Mouse (Mus musculus) liver, embryonic 15.5 days (tissue): Measurements from ENCODE around the gene Cactin. TPM values are rescaled to one million over a fixed set of nuclear protein-coding genes. Genes with fewer than 3 reads are reported as not detected.

Experiments used
- ATAC-seq: fragments of 200-750 bp; cut with Nextera tagmentation; 2 replicates; pipeline ENCODE4 v1.8.0; 2017; ENCODE audit warnings: moderate number of reproducible peaks, mild to moderate bottlenecking, moderate library complexity; ENCODE audit not compliant: insufficient read depth
- H3K27ac ChIP-seq: fragments of 300-500 bp; sonication (generic); replicated peaks from 2 replicates; pipeline ENCODE4 v1.5.1; 2015; ENCODE audit warnings: mild to moderate bottlenecking, inconsistent platforms
- H3K27me3 ChIP-seq: fragments of 300-500 bp; sonication (generic); 2 replicates; pipeline ENCODE4 v1.6.1; 2015; ENCODE audit warnings: mild to moderate bottlenecking, inconsistent platforms
- H3K36me3 ChIP-seq: fragments of 300-500 bp; sonication (generic); replicated peaks from 2 replicates; pipeline ENCODE4 v1.6.1; 2015; ENCODE audit warnings: moderate library complexity, mild to moderate bottlenecking, inconsistent platforms
- H3K4me1 ChIP-seq: fragments of 300-500 bp; sonication (generic); replicated peaks from 2 replicates; pipeline ENCODE4 v1.6.1; 2015; ENCODE audit warnings: inconsistent platforms
- H3K4me2 ChIP-seq: fragments of 300-500 bp; sonication (generic); 2 replicates; pipeline ENCODE4 v1.6.1; 2015; ENCODE audit warnings: moderate library complexity, mild to moderate bottlenecking, inconsistent platforms
- H3K4me3 ChIP-seq: fragments of 300-500 bp; sonication (generic); replicated peaks from 2 replicates; pipeline ENCODE4 v1.5.1; 2015; ENCODE audit warnings: mild to moderate bottlenecking, inconsistent platforms
- H3K9ac ChIP-seq: fragments of 300-500 bp; sonication (generic); 2 replicates; pipeline ENCODE4 v1.6.1; 2015; ENCODE audit warnings: moderate library complexity, mild to moderate bottlenecking, inconsistent platforms
- H3K9me3 ChIP-seq: fragments of 300-500 bp; sonication (generic); replicated peaks from 2 replicates; pipeline ENCODE4 v1.6.1; 2016; ENCODE audit warnings: inconsistent platforms
- WGBS: fragments of 180-500 bp; shearing (Covaris S2); methylation state at CpG from one replicate; pipeline ENCODE4 v1.1.7; 2015; ENCODE audit warnings: mixed read lengths; ENCODE audit not compliant: insufficient replicate concordance; 5-methylcytosine and 5-hydroxymethylcytosine counted together
- microRNA-seq: library from miRNA; unstranded; fragments of <30 nt; microRNA quantifications from one replicate; pipeline ENCODE4, GENCODE M21; 2016
- polyA plus RNA-seq: library from polyadenylated mRNA; unstranded; fragments of >200 nt; fragmentation: Nextera tagmentation; extraction: Ambion mirVana; gene quantifications from 2 replicates; pipeline ENCODE4 v1.2.1, GENCODE M21; 2015

The Cactin gene
- polyA plus RNA-seq, 1 experiment from 2014 or later = 24.3 TPM

GRCm38 (mm10) chr10:81366477-81367206 is 45.7 kb downstream of the Cactin start:
- Histone ChIP-seq H3K4me2 (no peak overlapping the region), H3K4me1 (peaks cover 69% of the 10 kb centered on the region), H3K9ac (no peak overlapping the region), H3K4me3 (no peak overlapping the region), H3K36me3 (peaks cover 89% of the 10 kb centered on the region), H3K27ac (peak overlapping the region; percentile 96), H3K27me3 (no peaks in the 10 kb centered on the region), H3K9me3 (no peaks in the 10 kb centered on the region)
- no peak for ATAC-seq
- WGBS = 61% methylated on average over 6 of the region's 6 CpGs

GRCm38 (mm10) chr10:81367207-81367495 is 46.2 kb downstream of the Cactin start:
- no peak overlapping the region for H3K4me3 ChIP-seq
- no peak for ATAC-seq
- H3K27ac ChIP-seq = peak overlapping the region; percentile 96
- H3K9me3 ChIP-seq = no peaks in the 10 kb centered on the region
- 88% methylated on average over 6 of the region's 6 CpGs for WGBS
- H3K9ac ChIP-seq = no peak overlapping the region
- H3K4me1 ChIP-seq = peaks cover 69% of the 10 kb centered on the region
- peaks cover 89% of the 10 kb centered on the region for H3K36me3 ChIP-seq
- no peak overlapping the region for H3K4me2 ChIP-seq
- no peaks in the 10 kb centered on the region for H3K27me3 ChIP-seq

- 89% methylated on average over 10 of the region's 10 CpGs for WGBS
- peak overlapping the region; percentile 88 for H3K27ac ChIP-seq
- H3K9me3 ChIP-seq = no peaks in the 10 kb centered on the region
- H3K4me3 ChIP-seq = peak overlapping the region; percentile 76
- no peaks in the 10 kb centered on the region for H3K27me3 ChIP-seq
- H3K36me3 ChIP-seq = peaks cover 61% of the 10 kb centered on the region
- peak overlapping the region; percentile 74 for H3K4me2 ChIP-seq
- H3K4me1 ChIP-seq = peaks cover 62% of the 10 kb centered on the region
- H3K9ac ChIP-seq = peak overlapping the region; percentile 96; the same call in 1 of the 2 replicates
- ATAC-seq = no peak
These were observed 54.4 kb downstream of the Cactin start for GRCm38 (mm10) chr10:81375322-81375721.

Small RNA genes within 50 kb of the gene (microRNA-seq; reads per million reads assigned to microRNA genes)
- gene Mir3057 = 5.1 reads per million, percentile 17 among the genes with 10 or more reads in this experiment

Other genes starting within 250 kb of the Cactin start
- 32.9 and 36.3 TPM in 2 replicates for gene Creb3l3, start 222.2 kb upstream of the Cactin start, polyA plus RNA-seq
- 111 and 117 TPM in 2 replicates for gene Map2k2, start 215.2 kb upstream of the Cactin start, polyA plus RNA-seq
- gene Zbtb7a, start 185.9 kb upstream of the Cactin start, polyA plus RNA-seq = 47.6 and 56.9 TPM in 2 replicates
- 26.0 and 32.6 TPM in 2 replicates for gene Pias4, start 153.2 kb upstream of the Cactin start, polyA plus RNA-seq
- 270 and 306 TPM in 2 replicates for gene Eef2, start 144.5 kb upstream of the Cactin start, polyA plus RNA-seq
- gene Dapk3, start 138.1 kb upstream of the Cactin start, polyA plus RNA-seq = 16.6 and 17.8 TPM in 2 replicates
- gene 4930442H23Rik, start 137.3 kb upstream of the Cactin start, polyA plus RNA-seq = 0.07 TPM in 1 of 2 replicates, not detected in the other
- gene Nmrk2, start 119.1 kb upstream of the Cactin start, polyA plus RNA-seq = 0.09 TPM in 1 of 2 replicates, not detected in the other
- gene Atcay, start 90.3 kb upstream of the Cactin start, polyA plus RNA-seq = not detected in 2 replicates
- 0.31 TPM in 2 replicates for gene Zfr2, start 87.9 kb upstream of the Cactin start, polyA plus RNA-seq
- 1.9 and 2.1 TPM in 2 replicates for gene Matk, start 68.2 kb upstream of the Cactin start, polyA plus RNA-seq
- gene Mrpl54, start 54.2 kb upstream of the Cactin start, polyA plus RNA-seq = 78.7 and 92.2 TPM in 2 replicates
- 24.0 and 27.3 TPM in 2 replicates for gene Apba3, start 54.1 kb upstream of the Cactin start, polyA plus RNA-seq
- gene Tjp3, start 29.5 kb upstream of the Cactin start, polyA plus RNA-seq = 0.93 and 1.4 TPM in 2 replicates
- 13.4 and 15.2 TPM in 2 replicates for gene Pip5k1c, start 28.1 kb upstream of the Cactin start, polyA plus RNA-seq
- 4.0 and 5.0 TPM in 2 replicates for gene Tbxa2r, start 7.6 kb downstream of the Cactin start, polyA plus RNA-seq
- gene Gipc3, start 22.2 kb downstream of the Cactin start, polyA plus RNA-seq = not detected in 2 replicates
- 22.3 and 22.6 TPM in 2 replicates for gene Hmg20b, start 29.4 kb downstream of the Cactin start, polyA plus RNA-seq
- gene Mfsd12, start 36.4 kb downstream of the Cactin start, polyA plus RNA-seq = 15.0 and 16.5 TPM in 2 replicates
- gene 4930404N11Rik, start 44.7 kb downstream of the Cactin start, polyA plus RNA-seq = 2.3 and 2.9 TPM in 2 replicates
- gene Fzr1, start 57.4 kb downstream of the Cactin start, polyA plus RNA-seq = 127 and 147 TPM in 2 replicates
- gene Dohh, start 63.3 kb downstream of the Cactin start, polyA plus RNA-seq = 50.9 and 56.2 TPM in 2 replicates
- gene Gm48551, start 63.4 kb downstream of the Cactin start, polyA plus RNA-seq = 0.75 and 0.88 TPM in 2 replicates
- 0.56 TPM in 1 of 2 replicates, not detected in the other for gene Gm48552, start 67.9 kb downstream of the Cactin start, polyA plus RNA-seq
- 1.9 and 2.3 TPM in 2 replicates for gene Smim24, start 71.9 kb downstream of the Cactin start, polyA plus RNA-seq
- 9.5 and 11.5 TPM in 2 replicates for gene Nfic, start 134.5 kb downstream of the Cactin start, polyA plus RNA-seq
- 0.02 TPM in 1 of 2 replicates, not detected in the other for gene Celf5, start 161.6 kb downstream of the Cactin start, polyA plus RNA-seq
- 43.7 and 52.0 TPM in 2 replicates for gene Ncln, start 175.3 kb downstream of the Cactin start, polyA plus RNA-seq
- 4.1 and 5.4 TPM in 2 replicates for gene S1pr4, start 179.0 kb downstream of the Cactin start, polyA plus RNA-seq
- gene Gna15, start 203.1 kb downstream of the Cactin start, polyA plus RNA-seq = 4.3 and 5.6 TPM in 2 replicates
- 20.3 and 24.6 TPM in 2 replicates for gene Gna11, start 224.1 kb downstream of the Cactin start, polyA plus RNA-seq
- gene Aes, start 238.4 kb downstream of the Cactin start, polyA plus RNA-seq = 243 and 271 TPM in 2 replicates